Mouse (Mus musculus): Measurements from ENCODE around the gene Cdk1. TPM values are rescaled to one million over a fixed set of nuclear protein-coding genes. Genes with fewer than 3 reads are reported as not detected.
"Not testable (repeated sequence)": the region's sequence is repeated elsewhere in the genome, so short reads cannot be mapped to it uniquely, and the experiment has no call there.

Gene Cdk1
- polyA plus RNA-seq, 1 experiment: 147 TPM

DNA sequence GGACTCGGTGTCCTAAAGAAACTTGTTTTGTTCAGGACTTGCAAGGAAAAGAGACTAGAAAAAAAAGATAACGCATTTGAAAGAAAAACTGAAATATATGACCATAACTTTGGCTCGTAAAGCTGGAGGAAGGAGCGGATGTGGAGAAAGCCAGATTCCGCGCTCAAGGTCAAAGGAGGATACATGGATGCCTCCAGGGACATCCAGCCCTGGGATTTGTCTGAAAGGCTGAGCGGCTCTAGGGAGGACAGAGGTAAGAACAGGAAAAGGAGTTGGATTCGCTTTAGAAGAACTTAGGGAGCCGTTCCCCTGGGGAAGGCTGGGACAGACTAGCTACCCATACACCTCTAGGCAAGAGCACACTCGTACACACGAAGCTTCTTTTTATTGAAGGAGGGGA, 13.5 kb upstream of the Cdk1 start:
- H3K4me1 ChIP-seq (ENCODE audit: control insufficient read depth, insufficient read depth, low read length): no peaks in the 10 kb centered on the region
- TF ChIP-seq POLR2A (IDR thresholded peaks at IDR 0.05; ENCODE audit: borderline replicate concordance, control insufficient read depth, low read depth, low read length) (no peak), CTCF (IDR thresholded peaks at IDR 0.05; ENCODE audit: control insufficient read depth, insufficient read depth, low read length) (no peak)
- 87% methylated on average over 11 of the region's 11 CpGs for WGBS
- no peak overlapping the region for H3K4me3 ChIP-seq (replicated peaks; ENCODE audit: control insufficient read depth, low read depth, low read length)
- H3K27ac ChIP-seq (ENCODE audit: control insufficient read depth, insufficient read depth, low read depth, low read length, poor library complexity): no peak overlapping the region

GRCm38 (mm10) chr10:69359666-69360065, 6.9 kb upstream of the Cdk1 start:
- WGBS: 74% methylated on average over 1 of the region's 1 CpGs

DNA sequence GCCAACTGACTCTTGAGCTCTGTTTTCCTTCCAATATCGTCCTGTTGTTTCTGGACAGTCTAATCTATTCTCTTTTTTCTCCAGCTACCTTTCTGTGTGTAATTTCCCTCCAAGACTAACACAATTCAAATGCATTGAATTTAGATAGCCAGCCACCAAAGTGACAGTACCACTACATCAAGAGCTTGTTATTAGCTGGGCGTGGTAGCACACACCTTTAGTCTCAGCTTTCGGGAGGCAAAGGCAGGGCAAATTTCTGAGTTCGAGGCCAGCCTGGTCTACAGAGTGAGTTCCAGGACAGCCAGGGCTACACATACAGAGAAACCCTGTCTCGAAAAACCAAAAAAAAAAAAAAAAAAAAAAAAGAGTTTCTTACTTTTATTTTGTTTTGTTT, 345 bp upstream of the Cdk1 start:
- 14% methylated on average over 5 of the region's 5 CpGs for WGBS
- H3K4me1 ChIP-seq (ENCODE audit: control insufficient read depth, insufficient read depth, low read length): not testable (repeated sequence)
- Histone ChIP-seq H3K4me3 (replicated peaks; ENCODE audit: control insufficient read depth, low read depth, low read length) (peak overlapping the region; percentile 50), H3K27ac (ENCODE audit: control insufficient read depth, insufficient read depth, low read depth, low read length, poor library complexity) (peak overlapping the region; percentile 6)

More at GRCm38 (mm10) chr10:69359666-69360065, 6.9 kb upstream of the Cdk1 start:
- no peak overlapping the region for H3K27ac ChIP-seq (ENCODE audit: control insufficient read depth, insufficient read depth, low read depth, low read length, poor library complexity)
- TF ChIP-seq POLR2A (IDR thresholded peaks at IDR 0.05; ENCODE audit: borderline replicate concordance, control insufficient read depth, low read depth, low read length): no peak
- TF ChIP-seq CTCF (IDR thresholded peaks at IDR 0.05; ENCODE audit: control insufficient read depth, insufficient read depth, low read length): no peak
- no peak overlapping the region for H3K4me3 ChIP-seq (replicated peaks; ENCODE audit: control insufficient read depth, low read depth, low read length)
- H3K4me1 ChIP-seq (ENCODE audit: control insufficient read depth, insufficient read depth, low read length): no peaks in the 10 kb centered on the region

- Histone ChIP-seq H3K27ac (ENCODE audit: control insufficient read depth, insufficient read depth, low read depth, low read length, poor library complexity) (no peak overlapping the region), H3K4me1 (ENCODE audit: control insufficient read depth, insufficient read depth, low read length) (no peaks in the 10 kb centered on the region; the same call in 1 of the 2 replicates), H3K4me3 (replicated peaks; ENCODE audit: control insufficient read depth, low read depth, low read length) (peak overlapping the region; percentile 86)
- 1% methylated on average over 11 of the region's 11 CpGs for WGBS
- TF ChIP-seq CTCF (IDR thresholded peaks at IDR 0.05; ENCODE audit: control insufficient read depth, insufficient read depth, low read length) (no peak), POLR2A (IDR thresholded peaks at IDR 0.05; ENCODE audit: borderline replicate concordance, control insufficient read depth, low read depth, low read length) (no peak)
Measured at GRCm38 (mm10) chr10:69351842-69352211, 911 bp downstream of the Cdk1 start.

DNA sequence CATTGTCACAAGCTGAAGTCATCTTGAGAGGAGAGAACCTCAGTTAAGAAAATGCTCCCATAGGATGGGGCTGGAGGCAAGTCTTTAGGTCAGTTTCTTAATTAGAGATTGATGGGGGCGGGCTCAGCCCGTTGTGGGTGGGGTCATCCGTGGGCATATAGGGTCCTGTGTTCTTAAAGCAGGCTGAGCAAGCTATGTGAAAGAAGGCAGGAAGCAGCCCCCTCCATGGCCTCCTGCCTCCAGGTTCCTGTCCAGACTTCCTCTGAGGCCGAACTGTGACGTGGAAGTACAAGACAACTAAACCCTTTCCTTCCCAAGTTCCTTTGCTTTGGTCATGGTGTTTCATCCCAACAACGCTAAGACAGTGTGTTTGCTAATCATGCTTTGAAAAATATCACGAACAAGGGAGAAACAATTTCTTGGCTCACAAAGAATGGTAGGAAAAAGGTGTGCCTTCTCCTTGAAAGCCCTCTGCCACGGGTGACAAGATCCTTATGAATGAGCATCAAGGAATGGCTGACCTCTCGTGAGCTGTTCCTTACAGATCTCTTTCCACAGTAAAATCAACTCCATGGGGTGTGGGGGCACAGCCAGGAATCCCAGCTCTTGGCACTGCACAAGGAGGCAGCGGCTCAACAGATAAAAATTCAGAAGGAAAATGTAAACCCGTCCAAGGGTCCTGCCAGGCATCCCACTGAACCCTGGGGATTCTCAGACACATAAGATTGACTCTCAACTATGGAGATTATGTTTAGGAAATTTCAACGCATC, 1.5 kb downstream of the Cdk1 start:
- Histone ChIP-seq H3K4me1 (ENCODE audit: control insufficient read depth, insufficient read depth, low read length) (no peaks in the 10 kb centered on the region; the same call in 1 of the 2 replicates), H3K4me3 (replicated peaks; ENCODE audit: control insufficient read depth, low read depth, low read length) (peak overlapping the region; percentile 86), H3K27ac (ENCODE audit: control insufficient read depth, insufficient read depth, low read depth, low read length, poor library complexity) (no peak overlapping the region)
- WGBS: 4% methylated on average over 12 of the region's 12 CpGs
- no peak for TF ChIP-seq CTCF (IDR thresholded peaks at IDR 0.05; ENCODE audit: control insufficient read depth, insufficient read depth, low read length)
- no peak for TF ChIP-seq POLR2A (IDR thresholded peaks at IDR 0.05; ENCODE audit: borderline replicate concordance, control insufficient read depth, low read depth, low read length)

DNA sequence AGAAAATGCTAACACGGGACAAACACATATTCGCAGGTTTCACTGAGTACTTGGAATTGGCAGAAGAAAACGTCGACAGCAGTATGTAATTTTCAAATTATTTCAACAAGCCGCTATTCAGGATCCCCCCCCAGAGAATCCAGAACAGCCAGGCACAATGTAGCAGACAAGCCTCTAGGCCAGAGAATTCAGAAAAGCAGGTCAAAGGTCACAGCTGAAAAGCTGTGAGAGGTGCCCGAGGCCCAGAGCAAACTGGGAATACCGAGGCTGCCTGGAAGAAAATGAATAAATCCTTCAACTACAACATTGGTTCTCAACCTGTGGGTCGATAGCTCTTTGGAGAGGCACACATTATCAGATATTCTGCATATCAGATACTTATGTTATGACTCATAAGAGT, 4.5 kb downstream of the Cdk1 start:
- Histone ChIP-seq H3K4me3 (replicated peaks; ENCODE audit: control insufficient read depth, low read depth, low read length) (no peak overlapping the region), H3K27ac (ENCODE audit: control insufficient read depth, insufficient read depth, low read depth, low read length, poor library complexity) (no peak overlapping the region), H3K4me1 (ENCODE audit: control insufficient read depth, insufficient read depth, low read length) (no peaks in the 10 kb centered on the region; the same call in 1 of the 2 replicates)
- 92% methylated on average over 8 of the region's 8 CpGs for WGBS
- no peak for TF ChIP-seq POLR2A (IDR thresholded peaks at IDR 0.05; ENCODE audit: borderline replicate concordance, control insufficient read depth, low read depth, low read length)
- no peak for TF ChIP-seq CTCF (IDR thresholded peaks at IDR 0.05; ENCODE audit: control insufficient read depth, insufficient read depth, low read length)

DNA sequence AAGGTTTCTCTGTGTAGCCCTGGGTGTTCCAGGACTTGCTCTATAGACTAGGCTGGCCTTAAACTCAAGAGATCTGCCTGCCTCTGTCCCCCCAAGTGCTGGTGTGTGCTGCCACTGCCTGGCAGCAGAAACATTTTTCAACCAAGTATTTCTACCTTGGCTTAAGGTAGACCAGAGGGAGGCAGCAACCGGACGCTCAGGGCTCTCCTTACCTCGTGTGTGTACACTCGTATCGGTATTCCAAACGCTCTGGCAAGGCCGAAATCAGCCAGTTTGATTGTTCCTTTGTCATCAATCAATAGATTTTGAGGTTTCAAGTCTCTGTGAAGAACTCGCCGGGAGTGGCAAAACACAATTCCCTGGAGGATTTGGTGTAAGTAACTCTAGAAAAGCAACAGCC, 10.4 kb downstream of the Cdk1 start:
- H3K4me3 ChIP-seq (replicated peaks; ENCODE audit: control insufficient read depth, low read depth, low read length): no peak overlapping the region
- WGBS: 94% methylated on average over 9 of the region's 9 CpGs
- H3K4me1 ChIP-seq (ENCODE audit: control insufficient read depth, insufficient read depth, low read length): no peaks in the 10 kb centered on the region
- no peak for TF ChIP-seq CTCF (IDR thresholded peaks at IDR 0.05; ENCODE audit: control insufficient read depth, insufficient read depth, low read length)
- no peak for TF ChIP-seq POLR2A (IDR thresholded peaks at IDR 0.05; ENCODE audit: borderline replicate concordance, control insufficient read depth, low read depth, low read length)
- no peak overlapping the region for H3K27ac ChIP-seq (ENCODE audit: control insufficient read depth, insufficient read depth, low read depth, low read length, poor library complexity)

GRCm38 (mm10) chr10:69341570-69342227, 11.0 kb downstream of the Cdk1 start:
- no peak overlapping the region for H3K27ac ChIP-seq (ENCODE audit: control insufficient read depth, insufficient read depth, low read depth, low read length, poor library complexity)
- H3K4me3 ChIP-seq (replicated peaks; ENCODE audit: control insufficient read depth, low read depth, low read length): no peak overlapping the region
- H3K4me1 ChIP-seq (ENCODE audit: control insufficient read depth, insufficient read depth, low read length): no peaks in the 10 kb centered on the region
- TF ChIP-seq POLR2A (IDR thresholded peaks at IDR 0.05; ENCODE audit: borderline replicate concordance, control insufficient read depth, low read depth, low read length) (no peak), CTCF (IDR thresholded peaks at IDR 0.05; ENCODE audit: control insufficient read depth, insufficient read depth, low read length) (no peak)
- WGBS: 94% methylated on average over 6 of the region's 6 CpGs
